Mouse (Mus musculus): ENCODE measurements around the gene Cd300ld5.

GRCm38 (mm10) chr11:115052206-115052605 lies 14.6 kb upstream of the Cd300ld5 start:
- TF ChIP-seq GATA1 (IDR thresholded peaks at IDR 0.05; ENCODE audit: low read length) (no peak), TAL1 (IDR thresholded peaks at IDR 0.05; ENCODE audit: low read length) (no peak)
